Mouse (Mus musculus) kidney, adult 2 months (tissue): Measurements from ENCODE around the gene Gm14147.

Source experiments
- CTCF ChIP-seq: fragments of 200-500 bp; conservative IDR thresholded peaks from 2 replicates; pipeline ENCODE4 v1.5.1; 2011; ENCODE audit warnings: low read depth, mild to moderate bottlenecking, control low read depth, low read length, moderate library complexity, mixed read lengths; ENCODE audit not compliant: insufficient read depth, insufficient read length
- POLR2A ChIP-seq: fragments of 200-500 bp; IDR thresholded peaks from one replicate; pipeline ENCODE4 v1.6.1; 2011; ENCODE audit warnings: low read depth, low read length, control low read depth

GRCm38 (mm10) chr2:151056637-151057036 lies 41.4 kb upstream of the Gm14147 start:
- TF ChIP-seq POLR2A, result no peak
- TF ChIP-seq CTCF, result no peak
